Mouse (Mus musculus): ENCODE results near the gene Adcy2.

Adcy2 gene

GRCm38 (mm10) chr13:68960513-68960912 lies 38.8 kb downstream of the Adcy2 start:
- in situ Hi-C loops (cut with MboI): no loop called here

GRCm38 (mm10) chr13:68959406-68959805 lies 39.9 kb downstream of the Adcy2 start:
- in situ Hi-C loops (cut with MboI): no loop called here

- in situ Hi-C loops (cut with MboI): no loop called here
Observed at GRCm38 (mm10) chr13:68942735-68943134, 56.6 kb downstream of the Adcy2 start.

- in situ Hi-C loops (cut with MboI): no loop called here
Observed at GRCm38 (mm10) chr13:68941429-68941828, 57.9 kb downstream of the Adcy2 start.

GRCm38 (mm10) chr13:68932283-68932647 lies 67.1 kb downstream of the Adcy2 start:
- in situ Hi-C loops (cut with MboI): no loop called here

- in situ Hi-C loops (cut with MboI): no loop called here
Observed at GRCm38 (mm10) chr13:68931602-68932282, 67.6 kb downstream of the Adcy2 start.

- in situ Hi-C loops (cut with MboI): no loop called here
Observed at GRCm38 (mm10) chr13:68928469-68928868, 70.9 kb downstream of the Adcy2 start.

- in situ Hi-C loops (cut with MboI): no loop called here
Observed at GRCm38 (mm10) chr13:68913666-68914288, 85.6 kb downstream of the Adcy2 start.

- in situ Hi-C loops (cut with MboI): no loop called here
Observed at GRCm38 (mm10) chr13:68906667-68907066, 92.7 kb downstream of the Adcy2 start.

GRCm38 (mm10) chr13:68902708-68903107 lies 96.6 kb downstream of the Adcy2 start:
- in situ Hi-C loops (cut with MboI): no loop called here

GRCm38 (mm10) chr13:68889929-68890593 lies 109.3 kb downstream of the Adcy2 start:
- in situ Hi-C loops (cut with MboI): no loop called here

GRCm38 (mm10) chr13:68868776-68869175 lies 130.6 kb downstream of the Adcy2 start:
- in situ Hi-C loops (cut with MboI): no loop called here

- in situ Hi-C loops (cut with MboI): no loop called here
Observed at GRCm38 (mm10) chr13:68867940-68868655, 131.2 kb downstream of the Adcy2 start.

GRCm38 (mm10) chr13:68860036-68860435 lies 139.3 kb downstream of the Adcy2 start:
- in situ Hi-C loops (cut with MboI): no loop called here

- in situ Hi-C loops (cut with MboI): no loop called here
Observed at GRCm38 (mm10) chr13:68848265-68848664, 151.1 kb downstream of the Adcy2 start.

- in situ Hi-C loops (cut with MboI): no loop called here
Observed at GRCm38 (mm10) chr13:68839517-68839916, 159.8 kb downstream of the Adcy2 start.

- in situ Hi-C loops (cut with MboI): no loop called here
Observed at GRCm38 (mm10) chr13:68836183-68836582, 163.2 kb downstream of the Adcy2 start.

GRCm38 (mm10) chr13:68835424-68836045 lies 163.8 kb downstream of the Adcy2 start:
- in situ Hi-C loops (cut with MboI): no loop called here

GRCm38 (mm10) chr13:68832141-68832540 lies 167.2 kb downstream of the Adcy2 start:
- in situ Hi-C loops (cut with MboI): no loop called here

- in situ Hi-C loops (cut with MboI): no loop called here
Observed at GRCm38 (mm10) chr13:68830030-68830759, 169.1 kb downstream of the Adcy2 start.

GRCm38 (mm10) chr13:68828441-68828840 lies 170.9 kb downstream of the Adcy2 start:
- in situ Hi-C loops (cut with MboI): no loop called here

All from mature B cell (primary cell).